In the genomic region with DNA sequence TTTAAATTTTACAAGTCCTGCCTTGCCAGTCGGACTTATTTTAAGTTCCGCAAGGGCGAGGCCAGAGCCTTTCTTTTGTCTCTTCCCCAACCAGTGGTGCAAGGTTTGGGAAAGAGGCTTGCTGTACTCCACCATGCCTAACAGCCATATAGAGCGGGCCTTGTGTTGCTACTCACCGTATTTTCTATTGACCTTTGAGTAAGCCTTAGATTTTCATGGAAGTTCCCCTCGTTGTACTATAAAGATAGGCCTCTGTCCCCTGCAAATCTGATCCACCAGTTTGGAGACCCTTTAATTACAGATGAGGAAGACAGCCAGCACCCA, we compare ENCODE assay signal across 8 mouse cellular contexts. TPM values are rescaled to one million over a fixed set of nuclear protein-coding genes. Genes with fewer than 3 reads are reported as not detected.
A peak's percentile ranks its signal among the peaks of the same experiment; 100 is the strongest.
DNase-seq lines count a peak whose midpoint lies in the region; ATAC-seq and TF ChIP-seq lines count a peak whose summit lies in the region.

No protein-coding gene starts in this region.

- H3K36me3 ChIP-seq in C2C12 (ENCODE audit: control insufficient read depth, insufficient read depth): peaks cover 30% of the 10 kb centered on the region
- 0 out of 2 replicates have a peak, but pooled peaks cover 6% of the 10 kb centered on the region for H3K36me3 ChIP-seq in hindbrain, postnatal 0 days (ENCODE audit: insufficient read depth, low read length)
- peaks cover 21% of the 10 kb centered on the region for H3K36me3 ChIP-seq in liver, embryonic 15.5 days (replicated peaks)
- peaks cover 17% of the 10 kb centered on the region for H3K36me3 ChIP-seq in neural tube, embryonic 12.5 days

- peak overlapping the region; percentile 100 for H3K9ac ChIP-seq in hindbrain, postnatal 0 days (replicated peaks; ENCODE audit: low read length)
- peak overlapping the region; percentile 95 for H3K9ac ChIP-seq in liver, embryonic 15.5 days
- H3K9ac ChIP-seq in neural tube, embryonic 12.5 days: peak overlapping the region; percentile 99

- TF ChIP-seq CTCF in C2C12 (IDR thresholded peaks at IDR 0.05; ENCODE audit: control insufficient read depth, insufficient read depth, insufficient read length): no peak
- TF ChIP-seq CTCF in hindbrain, postnatal 0 days (IDR thresholded peaks at IDR 0.05; ENCODE audit: low read depth): no peak

- peaks cover 5% of the 10 kb centered on the region; the same call in 1 of the 2 replicates for H3K4me1 ChIP-seq in hindbrain, postnatal 0 days (ENCODE audit: insufficient read depth, low read length)
- peaks cover 27% of the 10 kb centered on the region for H3K4me1 ChIP-seq in liver, embryonic 15.5 days (replicated peaks)
- H3K4me1 ChIP-seq in neural tube, embryonic 12.5 days: peaks cover 15% of the 10 kb centered on the region

- H3K4me3 ChIP-seq in C2C12 (ENCODE audit: insufficient read depth, poor library complexity, severe bottlenecking): peak overlapping the region; percentile 100
- peak overlapping the region; percentile 100 for H3K4me3 ChIP-seq in hindbrain, postnatal 0 days (ENCODE audit: low read length)
- peak overlapping the region; percentile 100 for H3K4me3 ChIP-seq in liver, embryonic 15.5 days (replicated peaks)
- peak overlapping the region; percentile 87 for H3K4me3 ChIP-seq in neural tube, embryonic 12.5 days

- H3K79me3 ChIP-seq in C2C12 (ENCODE audit: low read depth): peaks cover 39% of the 10 kb centered on the region

- 3% methylated on average over 6 of the region's 6 CpGs for WGBS in hindbrain, postnatal 0 days
- 8% methylated on average over 6 of the region's 6 CpGs for WGBS in liver, embryonic 15.5 days (ENCODE audit: insufficient replicate concordance)
- WGBS in neural tube, embryonic 12.5 days: 5% methylated on average over 6 of the region's 6 CpGs

- peak overlapping the region; percentile 2 for H3ac ChIP-seq in C2C12 (ENCODE audit: control insufficient read depth, insufficient read length, low read depth)

- no peaks in the 10 kb centered on the region for H3K9me3 ChIP-seq in hindbrain, postnatal 0 days (ENCODE audit: low read length)
- H3K9me3 ChIP-seq in liver, embryonic 15.5 days (replicated peaks): no peaks in the 10 kb centered on the region
- H3K9me3 ChIP-seq in neural tube, embryonic 12.5 days: no peaks in the 10 kb centered on the region

- DNase-seq in ZHBTc4 (ENCODE audit: low read depth, low spot score): peak; percentile 87
- peak; percentile 43 for DNase-seq in hindbrain, postnatal 0 days (ENCODE audit: low spot score)
- DNase-seq in Muller cell, postnatal 12 days (ENCODE audit: inconsistent ontology term): no peak
- no peak for DNase-seq in frontal cortex, postnatal 10 days (ENCODE audit: low spot score in 2 of 2)

- peak overlapping the region; percentile 100 for H3K27ac ChIP-seq in hindbrain, postnatal 0 days
- peak overlapping the region; percentile 99 for H3K27ac ChIP-seq in liver, embryonic 15.5 days (replicated peaks)
- H3K27ac ChIP-seq in neural tube, embryonic 12.5 days: peak overlapping the region; percentile 93

- H3K79me2 ChIP-seq in C2C12 (ENCODE audit: control insufficient read depth, insufficient read depth): peaks cover 56% of the 10 kb centered on the region

- peak overlapping the region; percentile 59 for H3K4me2 ChIP-seq in hindbrain, postnatal 0 days (ENCODE audit: low read depth, low read length)
- peak overlapping the region; percentile 76 for H3K4me2 ChIP-seq in liver, embryonic 15.5 days
- peak overlapping the region; percentile 88 for H3K4me2 ChIP-seq in neural tube, embryonic 12.5 days (replicated peaks)

- peak; percentile 35; the same call in 1 of the 2 replicates for ATAC-seq in erythroblast, adult 5-6 weeks (replicated peaks; ENCODE audit: low FRiP score, poor library complexity, severe bottlenecking)
- no peak for ATAC-seq in hindbrain, postnatal 0 days
- ATAC-seq in liver, embryonic 15.5 days (ENCODE audit: insufficient read depth): no peak
- no peak for ATAC-seq in neural tube, embryonic 12.5 days (ENCODE audit: low FRiP score, low read depth)

- H3K27me3 ChIP-seq in C2C12 (ENCODE audit: control insufficient read depth, insufficient read depth, insufficient read length): no peaks in the 10 kb centered on the region
- H3K27me3 ChIP-seq in hindbrain, postnatal 0 days (ENCODE audit: insufficient read depth, low read length): no peaks in the 10 kb centered on the region
- H3K27me3 ChIP-seq in liver, embryonic 15.5 days: no peaks in the 10 kb centered on the region
- no peaks in the 10 kb centered on the region for H3K27me3 ChIP-seq in neural tube, embryonic 12.5 days (replicated peaks)

TF ChIP-seq in C2C12, 6 proteins besides CTCF, POLR2A, EP300 and RAD21:
- TF ChIP-seq MAX (IDR thresholded peaks at IDR 0.05): no peak
- no peak for TF ChIP-seq MYOG (IDR thresholded peaks at IDR 0.05; ENCODE audit: control insufficient read depth, extremely low read depth, insufficient read length)

RNA-seq across cellular contexts. Expression of a gene that starts 0.7 kb away (rescaled TPM):
- polyA plus RNA-seq in C2C12 (2012; fragmentation: generic; extraction: Trizol): 169 TPM
- 125 and 168 TPM in 2 replicates for total RNA-seq in erythroblast, adult 5-6 weeks (2015; ENCODE audit: low replicate concordance)
- total RNA-seq in erythroblast, adult 5-6 weeks (2017; ENCODE audit: low replicate concordance): 167 and 210 TPM in 2 replicates
- total RNA-seq in hindbrain, postnatal 0 days (2014; rRNA removed): 113 and 133 TPM in 2 replicates
- 185 and 192 TPM in 2 replicates for polyA plus RNA-seq in hindbrain, postnatal 0 days (2015; fragmentation: Nextera tagmentation; extraction: Ambion mirVana)
- polyA plus RNA-seq in liver, embryonic 15.5 days (2015; fragmentation: Nextera tagmentation; extraction: Ambion mirVana): 162 and 167 TPM in 2 replicates
- polyA plus RNA-seq in neural tube, embryonic 12.5 days (2016; fragmentation: Nextera tagmentation; extraction: Ambion mirVana): 777 and 861 TPM in 2 replicates

RNA-seq across cellular contexts. Expression of a gene that starts 19.4 kb away (rescaled TPM):
- polyA plus RNA-seq in C2C12 (2012; fragmentation: generic; extraction: Trizol): 40.8 TPM
- 53.6 and 94.9 TPM in 2 replicates for total RNA-seq in erythroblast, adult 5-6 weeks (2015; ENCODE audit: low replicate concordance)
- total RNA-seq in erythroblast, adult 5-6 weeks (2017; ENCODE audit: low replicate concordance): 54.2 and 68.2 TPM in 2 replicates
- 24.4 and 30.1 TPM in 2 replicates for total RNA-seq in hindbrain, postnatal 0 days (2014; rRNA removed)
- polyA plus RNA-seq in hindbrain, postnatal 0 days (2015; fragmentation: Nextera tagmentation; extraction: Ambion mirVana): 102 and 117 TPM in 2 replicates
- polyA plus RNA-seq in liver, embryonic 15.5 days (2015; fragmentation: Nextera tagmentation; extraction: Ambion mirVana): 60.2 and 78.6 TPM in 2 replicates
- polyA plus RNA-seq in neural tube, embryonic 12.5 days (2016; fragmentation: Nextera tagmentation; extraction: Ambion mirVana): 119 and 122 TPM in 2 replicates

Comparison
In these comparisons a context has a peak if more than half of its experiments do, and no peak if none do; other contexts are left out.
1. DNase-seq: peak in ZHBTc4 (single experiment) and hindbrain, postnatal 0 days (single experiment); none in Muller cell, postnatal 12 days (single experiment) and frontal cortex, postnatal 10 days (0 of 2).
2. Peak in every context shown above with its lines, with median percentiles within 50 percentile points of each other: H3K4me3 ChIP-seq, H3K27ac ChIP-seq, H3K4me2 ChIP-seq and H3K9ac ChIP-seq.